Mouse (Mus musculus) Patski (cell line): ENCODE data around the gene Elmo1. TPM values are rescaled to one million over a fixed set of nuclear protein-coding genes. Genes with fewer than 3 reads are reported as not detected.

Experiments used
- ATAC-seq: fragments of 100-300 bp; one replicate; pipeline ENCODE4 v1.8.0; 2021
- CTCF ChIA-PET: fragments of 350-600 bp; sonication (Branson Sonifier 250); formaldehyde crosslinking; loops from one replicate; lab custom pipeline; 2022; ENCODE audit warnings: inconsistent platforms; lab: Charles Lee
- POLR2A ChIA-PET: fragments of 350-600 bp; sonication (Branson Sonifier 250); formaldehyde crosslinking; loops from one replicate; lab custom pipeline; 2022; ENCODE audit warnings: antibody characterized with exemption, inconsistent platforms; lab: Charles Lee
- DNase-seq: peaks from one replicate; pipeline ENCODE4 v3.0.0-alpha.2; 2011; ENCODE audit warnings: low read depth, low spot score
- H3K27me3 ChIP-seq: fragments of 371-371 bp; one replicate; pipeline ENCODE4 v1.5.1; 2021
- CTCF ChIP-seq: fragments of 100-300 bp; IDR thresholded peaks from one replicate; pipeline ENCODE4 v1.5.1; 2021
- in situ Hi-C: fragments of 300-500 bp; cut with MboI; formaldehyde crosslinking; loops from 3 replicates; pipeline ENCODE4 v1.11.1; 2018; ENCODE audit warnings: low pct_unique_long_range_greater_than_20kb, mixed read lengths
- polyA plus RNA-seq: library from polyadenylated mRNA; unstranded; gene quantifications from one replicate; pipeline ENCODE4 v1.2.3, GENCODE M21; 2021

Elmo1 gene
- polyA plus RNA-seq, 1 experiment from 2014 or later: 0.08 TPM

- no peak for DNase-seq
- ChIA-PET POLR2A (no interaction called here), CTCF (interaction anchor here (1.6 kb wide), 1 partner anchor 11 kb away, joined by 6 read pairs; no protein-coding TSS in a partner anchor)
- in situ Hi-C loops: no loop called here
- no peaks in the 10 kb centered on the region for H3K27me3 ChIP-seq
- TF ChIP-seq CTCF: no peak
- ATAC-seq: no peak
Observed at GRCm38 (mm10) chr13:20538216-20539070, 448.0 kb downstream of the Elmo1 start.

- no peak for DNase-seq
- ChIA-PET POLR2A (no interaction called here), CTCF (no interaction called here)
- ATAC-seq: no peak
- in situ Hi-C loops: no loop called here
- no peaks in the 10 kb centered on the region for H3K27me3 ChIP-seq
- TF ChIP-seq CTCF: no peak
Observed at GRCm38 (mm10) chr13:20539631-20540030, 449.2 kb downstream of the Elmo1 start.

GRCm38 (mm10) chr13:20546568-20547204 lies 456.3 kb downstream of the Elmo1 start:
- ChIA-PET POLR2A (no interaction called here), CTCF (no interaction called here)
- ATAC-seq: no peak
- in situ Hi-C loops: no loop called here
- DNase-seq: no peak
- no peak for TF ChIP-seq CTCF
- no peaks in the 10 kb centered on the region for H3K27me3 ChIP-seq

DNA sequence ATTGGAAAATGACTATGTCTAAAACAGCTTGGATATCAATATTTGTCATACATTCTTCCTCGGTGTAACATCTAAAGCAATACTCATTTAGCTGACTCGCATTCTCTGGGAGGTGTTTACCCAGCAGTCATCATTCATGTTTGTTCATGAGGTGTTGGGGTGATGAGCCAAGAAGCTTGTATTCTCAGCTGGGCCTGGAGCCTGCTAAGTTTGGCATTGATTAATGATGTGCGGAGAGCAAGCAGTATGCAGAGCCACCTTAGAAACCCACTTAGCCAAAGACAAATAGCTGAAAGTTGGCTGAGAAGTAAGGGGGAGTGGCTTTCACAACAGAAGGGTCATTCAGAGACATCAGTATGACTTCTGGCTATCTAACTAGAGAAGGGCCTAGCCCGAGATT lies 459.6 kb downstream of the Elmo1 start:
- ATAC-seq: no peak
- ChIA-PET CTCF (no interaction called here), POLR2A (no interaction called here)
- no peak for DNase-seq
- no peaks in the 10 kb centered on the region for H3K27me3 ChIP-seq
- no peak for TF ChIP-seq CTCF
- in situ Hi-C loops: no loop called here

GRCm38 (mm10) chr13:20551559-20551958 lies 461.2 kb downstream of the Elmo1 start:
- in situ Hi-C loops: no loop called here
- DNase-seq (no peak), ATAC-seq (no peak)
- H3K27me3 ChIP-seq: no peaks in the 10 kb centered on the region
- ChIA-PET CTCF (no interaction called here), POLR2A (no interaction called here)
- TF ChIP-seq CTCF: no peak

DNA sequence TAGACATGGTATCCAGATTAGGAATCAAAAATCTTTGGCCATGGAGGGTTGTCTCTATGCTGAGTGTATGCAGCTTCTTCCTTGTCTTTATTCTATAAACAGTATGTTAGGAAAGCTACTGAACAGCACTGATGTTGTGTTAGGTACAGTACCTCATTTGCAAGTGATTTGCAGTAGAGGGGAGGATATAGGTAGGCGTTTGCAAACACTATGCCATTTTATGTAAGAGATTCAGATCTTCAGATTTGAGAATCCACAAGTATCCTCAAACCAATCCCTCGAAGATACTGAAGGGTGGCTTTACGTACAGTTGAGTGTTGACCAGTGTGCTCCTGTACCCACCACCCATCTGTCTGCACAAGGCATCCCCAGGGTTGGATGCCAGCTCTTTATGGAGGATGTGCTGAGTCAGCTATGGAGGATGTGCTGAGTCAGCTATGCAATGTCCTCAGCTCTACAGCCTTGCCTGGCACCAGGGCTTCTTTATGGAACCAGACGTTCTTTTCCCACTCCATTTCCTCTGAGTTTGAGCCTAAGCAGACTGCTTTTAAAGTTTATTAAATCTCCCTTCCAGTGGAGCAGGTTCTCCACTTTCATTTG lies 465.6 kb downstream of the Elmo1 start:
- TF ChIP-seq CTCF: no peak
- no peak for ATAC-seq
- no peak for DNase-seq
- in situ Hi-C loops: no loop called here
- ChIA-PET POLR2A (no interaction called here), CTCF (no interaction called here)
- no peaks in the 10 kb centered on the region for H3K27me3 ChIP-seq

GRCm38 (mm10) chr13:20556739-20557138 lies 466.3 kb downstream of the Elmo1 start:
- TF ChIP-seq CTCF: no peak
- ChIA-PET POLR2A (no interaction called here), CTCF (no interaction called here)
- DNase-seq (no peak), ATAC-seq (no peak)
- in situ Hi-C loops: no loop called here
- no peaks in the 10 kb centered on the region for H3K27me3 ChIP-seq

GRCm38 (mm10) chr13:20557156-20557555 lies 466.8 kb downstream of the Elmo1 start:
- no peak for TF ChIP-seq CTCF
- ChIA-PET CTCF (no interaction called here), POLR2A (no interaction called here)
- DNase-seq (no peak), ATAC-seq (no peak)
- in situ Hi-C loops: no loop called here
- no peaks in the 10 kb centered on the region for H3K27me3 ChIP-seq

DNA sequence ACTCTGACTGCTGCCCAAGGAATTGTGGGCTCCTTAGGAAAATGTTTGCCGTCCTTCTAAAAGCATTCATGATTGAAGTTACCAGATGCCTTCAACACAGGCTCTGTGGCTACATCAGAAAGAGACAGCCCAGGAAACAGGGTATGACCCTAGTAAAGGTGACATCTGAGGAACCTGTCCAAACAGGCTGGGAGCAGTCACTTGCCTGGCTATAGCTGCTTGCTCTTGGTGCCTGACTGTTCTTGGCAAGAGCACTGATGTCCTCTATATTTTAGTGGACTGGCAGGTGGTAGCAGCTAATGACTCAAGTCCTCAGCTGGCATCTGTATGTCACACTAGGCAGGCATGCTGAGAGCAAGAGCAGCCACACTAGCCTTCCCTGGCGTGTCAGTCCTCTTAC lies 468.0 kb downstream of the Elmo1 start:
- in situ Hi-C loops: no loop called here
- DNase-seq: no peak
- no peak for TF ChIP-seq CTCF
- POLR2A ChIA-PET: no interaction called here
- no peaks in the 10 kb centered on the region for H3K27me3 ChIP-seq
- CTCF ChIA-PET: no interaction called here
- ATAC-seq: no peak

DNA sequence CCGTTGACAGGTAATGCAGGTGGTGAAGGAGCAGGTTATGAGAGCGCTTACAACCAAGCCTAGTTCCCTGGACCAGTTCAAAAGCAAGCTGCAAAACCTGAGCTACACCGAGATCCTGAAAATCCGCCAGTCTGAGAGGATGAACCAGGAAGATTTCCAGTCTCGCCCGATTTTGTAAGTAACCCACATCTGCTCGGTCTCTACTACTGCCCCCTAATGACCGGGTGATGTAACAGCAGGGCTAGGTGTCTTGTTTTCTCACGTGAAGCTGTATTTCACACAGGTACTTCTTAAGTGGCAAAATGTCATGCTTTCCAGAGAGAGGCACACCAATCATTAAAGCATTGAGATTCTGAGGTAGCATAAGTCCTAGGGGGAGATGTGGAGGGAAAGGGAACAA lies 474.0 kb downstream of the Elmo1 start:
- in situ Hi-C loops: no loop called here

GRCm38 (mm10) chr13:20575186-20575585 lies 484.8 kb downstream of the Elmo1 start:
- DNase-seq: no peak
- ChIA-PET POLR2A (no interaction called here), CTCF (no interaction called here)
- ATAC-seq: no peak
- no peak for TF ChIP-seq CTCF
- no peaks in the 10 kb centered on the region for H3K27me3 ChIP-seq
- in situ Hi-C loops: no loop called here

More for the DNA sequence above, 474.0 kb downstream of the Elmo1 start:
- DNase-seq (no peak), ATAC-seq (no peak)
- peak; percentile 9 for TF ChIP-seq CTCF
- no peaks in the 10 kb centered on the region for H3K27me3 ChIP-seq
- ChIA-PET CTCF (interaction anchor here (1.0 kb wide), 1 partner anchor 28 kb away, joined by 3 read pairs; no protein-coding TSS in a partner anchor), POLR2A (no interaction called here)
